Mouse (Mus musculus): ENCODE results near the gene Efhd2.

The Efhd2 gene

DNA sequence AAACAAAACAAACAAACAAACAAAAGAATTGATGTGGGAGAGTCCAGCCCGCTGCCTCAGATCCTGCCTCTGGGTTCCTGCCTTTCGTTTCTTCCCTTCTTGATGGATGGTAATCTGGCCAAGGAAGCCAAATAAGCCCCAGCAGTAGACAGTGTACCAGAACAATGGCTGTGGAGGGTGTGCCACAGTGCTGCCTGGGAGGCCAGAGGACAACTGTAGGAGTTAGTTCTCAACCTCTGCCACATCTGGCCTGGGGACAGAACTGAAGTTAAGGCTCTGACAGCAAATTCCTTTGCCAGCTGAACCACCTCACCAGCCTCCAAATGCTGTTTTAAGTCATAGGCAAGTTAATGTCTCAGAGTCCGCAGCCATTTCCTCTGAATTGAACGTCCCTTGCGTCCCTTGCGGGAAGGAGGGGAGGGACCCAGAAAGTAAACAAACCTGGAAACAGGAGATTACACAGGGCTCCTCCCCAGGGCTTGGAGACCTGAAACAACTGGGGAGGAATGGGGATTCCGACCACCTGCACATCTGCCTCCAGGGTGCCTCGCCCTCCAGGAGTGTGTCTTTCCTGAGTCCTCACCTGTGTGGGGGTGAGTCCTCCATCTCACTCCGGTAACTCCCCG, 6.7 kb upstream of the Efhd2 start:
- no peak for DNase-seq (ENCODE audit: low spot score)

DNA sequence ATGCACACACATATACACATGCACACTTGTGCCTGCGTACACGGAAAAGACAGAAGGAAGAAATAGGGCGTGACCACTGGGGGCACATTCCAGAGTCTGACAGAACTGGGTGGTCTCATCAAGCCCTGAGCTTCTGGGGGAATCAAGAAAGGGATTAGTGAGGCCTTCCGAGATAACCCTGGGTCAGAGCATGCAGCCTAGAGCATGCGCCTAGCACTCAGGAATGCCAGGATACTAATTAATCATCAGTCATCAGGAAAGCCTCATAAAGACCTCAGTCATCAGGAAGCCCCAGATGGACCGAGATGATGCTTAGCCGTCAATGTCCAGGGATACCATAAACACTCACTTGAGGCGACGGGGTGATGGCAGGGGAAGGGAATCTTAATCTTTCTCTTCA, 5.2 kb upstream of the Efhd2 start:
- no peak for DNase-seq (ENCODE audit: low spot score)

DNA sequence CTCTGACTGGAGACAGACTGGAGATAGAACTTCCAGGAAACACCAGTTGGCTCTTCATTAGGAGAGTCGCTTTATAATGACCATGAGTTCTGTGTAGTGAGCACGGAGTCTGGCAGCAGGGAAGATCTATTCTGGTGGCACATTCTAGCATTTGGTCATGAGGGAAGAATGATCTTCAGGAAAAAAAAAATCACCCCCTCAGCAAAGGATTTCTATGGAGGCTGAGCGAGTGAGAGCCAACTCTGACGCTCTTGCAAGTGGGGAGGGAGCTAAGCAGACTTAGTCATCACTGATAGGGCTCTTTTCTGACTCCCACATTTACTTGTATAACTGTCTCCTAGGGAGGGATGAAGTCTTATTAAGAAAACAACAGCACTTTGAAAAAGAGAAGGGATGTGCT, 4.4 kb upstream of the Efhd2 start:
- DNase-seq (ENCODE audit: low spot score), result no peak

DNA sequence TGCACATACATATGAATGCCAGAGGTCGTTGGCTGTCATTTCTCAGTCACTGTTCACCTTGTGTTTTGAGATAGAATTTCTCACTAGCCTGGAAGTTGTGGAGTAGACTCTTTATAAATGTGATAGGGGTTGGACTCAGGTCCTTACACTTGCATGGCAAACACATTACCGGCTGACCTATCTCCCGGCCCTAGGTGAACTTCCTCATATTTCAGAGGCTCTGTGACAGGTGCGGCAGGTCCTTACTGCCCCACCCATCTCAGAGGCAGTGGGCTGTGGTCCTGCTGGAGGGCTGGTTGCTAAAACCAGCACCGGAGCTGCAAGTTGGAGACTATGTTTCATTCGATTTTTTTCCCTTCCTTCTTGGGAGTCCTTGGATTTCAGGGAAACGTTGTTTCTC, 3.9 kb upstream of the Efhd2 start:
- DNase-seq (ENCODE audit: low spot score), result no peak

DNA sequence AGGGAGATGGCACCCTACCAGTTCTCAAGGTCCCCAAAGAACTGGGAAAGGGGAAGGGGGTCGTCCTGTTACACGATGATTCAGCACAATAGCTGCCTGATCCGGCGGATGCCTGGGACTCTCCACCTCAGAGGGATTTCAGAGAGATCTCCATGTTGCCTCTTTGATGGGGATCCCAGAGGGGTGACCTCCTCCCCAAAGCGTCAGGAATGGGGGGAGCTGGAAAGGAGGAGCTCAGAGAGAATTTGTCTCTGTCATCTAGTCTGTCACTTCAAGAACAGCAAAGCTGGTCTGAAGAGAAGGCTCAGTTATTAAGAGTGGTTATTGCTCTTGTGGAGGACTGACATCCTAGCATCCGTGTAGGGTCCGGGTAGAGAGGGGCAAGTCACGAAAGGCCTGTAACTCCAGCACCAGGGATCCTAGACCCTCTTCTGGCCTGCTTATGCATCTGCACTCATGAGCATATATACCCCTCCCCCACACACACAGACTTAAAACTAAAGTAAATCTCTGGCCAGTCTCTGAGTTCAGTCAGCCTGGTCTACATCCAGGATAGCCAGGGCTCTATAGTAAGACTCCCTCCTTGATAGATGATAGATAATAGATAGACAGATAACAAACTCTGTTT, 875 bp upstream of the Efhd2 start:
- no peak for DNase-seq (ENCODE audit: low spot score)

DNA sequence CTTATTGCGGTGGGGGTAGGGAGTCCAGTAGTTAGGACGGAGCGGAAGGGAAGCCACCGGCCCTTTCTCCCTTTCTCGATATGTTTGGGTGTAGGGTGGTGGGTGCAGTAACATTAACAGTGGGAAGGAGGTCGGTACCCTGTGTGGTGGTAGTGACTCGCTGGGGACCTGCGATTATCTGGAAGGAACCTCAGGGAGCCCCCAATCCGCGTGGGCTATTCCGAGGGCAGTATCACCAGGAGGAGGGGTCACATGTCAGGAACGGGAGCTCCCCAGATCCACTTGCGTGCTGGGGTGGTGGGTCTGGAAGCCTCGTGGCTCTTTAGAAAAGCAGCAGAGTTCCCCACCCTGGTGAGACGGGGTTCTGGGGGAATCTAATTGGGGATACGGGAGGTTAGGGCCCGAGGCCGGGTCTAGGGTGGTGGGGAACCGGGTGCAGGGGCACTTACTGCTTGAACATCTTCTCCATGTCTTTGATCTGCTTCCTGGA, 564 bp downstream of the Efhd2 start:
- DNase-seq (ENCODE audit: low spot score), result no peak

DNA sequence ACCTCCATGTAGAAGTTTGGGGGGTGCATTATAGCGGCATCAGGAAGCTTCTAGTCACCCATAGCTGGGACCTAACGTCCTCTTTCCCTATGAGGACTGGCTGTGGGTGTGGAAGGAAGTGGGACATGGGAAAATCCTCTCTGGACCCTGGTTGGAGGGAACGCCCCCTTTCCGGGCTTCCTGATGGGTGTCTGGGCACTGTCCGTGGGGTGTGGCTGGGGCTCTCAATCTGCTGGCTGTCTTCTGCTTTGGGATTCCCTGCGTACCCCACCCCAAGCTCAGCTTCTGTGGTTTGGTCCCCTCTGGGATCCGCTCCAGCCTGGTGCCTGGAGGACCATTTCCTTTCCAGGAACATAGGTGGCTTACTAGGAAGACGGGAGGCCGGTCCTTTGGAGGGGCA, 1.7 kb downstream of the Efhd2 start:
- no peak for DNase-seq (ENCODE audit: low spot score)

DNA sequence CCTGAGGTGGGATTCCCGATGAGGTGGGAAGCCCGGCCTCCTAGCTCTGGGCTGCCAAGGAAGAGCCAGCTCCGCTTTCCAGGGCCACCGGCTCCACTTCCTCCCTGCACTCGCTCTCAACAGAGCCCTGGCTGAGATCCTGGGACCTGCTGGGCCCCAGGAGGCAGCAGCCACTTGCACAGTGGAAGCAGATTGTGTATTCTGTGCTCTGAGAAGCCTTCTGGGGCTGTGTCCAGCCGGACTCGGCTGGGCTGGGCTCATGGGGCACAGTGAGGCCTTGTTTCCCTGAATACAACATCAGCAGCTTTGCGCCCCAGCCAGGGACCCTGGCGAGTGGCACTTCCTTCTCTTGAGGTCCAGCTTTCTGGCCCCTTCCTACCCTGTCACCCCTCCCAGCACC, 2.8 kb downstream of the Efhd2 start:
- DNase-seq (ENCODE audit: low spot score), result no peak

DNA sequence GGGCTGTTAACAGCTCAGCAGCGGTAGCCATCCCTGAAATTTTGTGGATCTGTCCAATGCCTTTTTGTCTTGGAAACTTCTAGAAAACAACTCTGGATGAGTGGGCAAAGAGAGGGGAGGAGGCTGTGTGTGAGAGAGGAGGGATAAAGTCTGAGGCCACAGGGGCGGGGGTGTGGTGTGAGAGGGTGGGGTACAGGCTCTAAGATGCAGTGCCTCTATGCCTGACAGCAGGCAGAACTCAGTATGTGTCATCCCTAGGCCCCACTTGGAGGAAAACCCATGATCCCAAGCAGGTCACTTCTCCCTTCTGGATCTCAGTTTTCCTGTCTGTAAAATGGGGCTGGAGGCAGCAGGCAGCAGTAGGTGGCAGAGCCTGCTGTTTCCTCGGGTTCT, 3.4 kb downstream of the Efhd2 start:
- no peak for DNase-seq (ENCODE audit: low spot score)

DNA sequence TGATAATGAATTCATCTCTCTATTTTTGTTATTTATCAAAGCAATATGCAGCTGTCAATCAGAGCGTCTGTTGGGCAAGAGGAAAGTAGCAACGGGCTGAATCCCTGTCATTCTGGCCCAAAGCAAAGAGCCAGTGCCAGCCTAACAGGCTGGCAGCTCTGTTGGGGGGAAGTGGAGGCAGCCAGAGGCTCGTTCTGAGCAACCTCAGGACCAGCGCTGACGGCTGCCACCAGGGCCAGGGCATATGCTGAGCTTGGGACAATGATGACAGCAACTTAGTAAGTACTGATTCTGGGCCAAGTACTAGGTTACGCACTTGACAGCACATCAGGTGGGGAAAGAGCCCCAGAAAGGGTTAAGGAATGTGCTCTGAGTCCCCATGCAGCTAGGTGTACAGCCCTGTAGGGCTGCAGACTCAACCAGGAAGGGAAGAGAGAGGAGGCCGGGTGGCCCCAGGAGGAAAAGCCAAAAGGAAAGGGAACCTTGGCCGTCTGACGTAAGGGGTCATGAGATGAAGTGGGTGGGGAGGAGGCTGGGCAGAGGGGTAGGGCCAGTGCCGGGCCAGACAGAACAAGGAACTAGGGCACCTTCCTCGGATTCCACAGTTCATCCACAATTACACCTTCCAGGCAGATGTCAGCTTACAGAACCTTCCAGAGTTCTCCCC, 3.9 kb downstream of the Efhd2 start:
- DNase-seq (ENCODE audit: low spot score), result no peak

DNA sequence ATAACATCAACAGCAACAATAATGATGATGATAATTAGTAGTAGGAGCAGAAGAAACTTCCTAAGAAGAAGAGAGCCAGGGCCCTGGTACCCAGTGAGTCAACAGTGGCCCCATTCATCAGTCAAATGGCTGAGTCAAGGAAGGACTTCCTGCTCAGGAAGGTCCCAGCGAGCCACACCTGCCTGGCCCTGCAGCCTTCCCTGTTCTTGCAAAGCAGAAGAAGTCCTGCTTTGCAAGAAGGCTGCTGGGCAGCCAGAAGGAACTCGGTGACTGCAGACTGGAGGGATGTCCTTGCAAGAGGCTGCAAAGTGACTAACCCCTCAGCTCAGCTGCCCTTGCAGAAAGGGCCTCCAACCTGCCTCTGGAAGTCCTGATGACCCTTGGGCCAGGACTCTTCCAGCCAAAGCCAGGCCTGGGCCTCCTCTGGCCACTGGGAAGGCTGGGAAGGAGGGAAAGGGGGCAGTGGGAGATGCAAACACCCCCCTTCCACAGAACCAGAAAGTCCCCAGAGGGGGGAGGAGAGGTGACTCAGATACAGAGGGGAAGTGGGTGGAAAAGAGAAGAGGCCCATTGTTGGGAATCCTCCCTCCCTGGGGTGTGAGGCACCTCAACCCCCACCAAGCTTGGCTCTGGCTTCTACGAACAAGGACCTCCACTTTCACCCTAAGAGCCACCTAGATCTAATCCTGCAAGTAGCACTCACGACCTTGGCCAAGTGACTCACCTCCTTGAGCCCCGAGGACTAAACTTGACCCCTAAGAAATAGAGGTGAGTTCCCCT, 5.1 kb downstream of the Efhd2 start:
- DNase-seq (ENCODE audit: low spot score), result no peak

DNA sequence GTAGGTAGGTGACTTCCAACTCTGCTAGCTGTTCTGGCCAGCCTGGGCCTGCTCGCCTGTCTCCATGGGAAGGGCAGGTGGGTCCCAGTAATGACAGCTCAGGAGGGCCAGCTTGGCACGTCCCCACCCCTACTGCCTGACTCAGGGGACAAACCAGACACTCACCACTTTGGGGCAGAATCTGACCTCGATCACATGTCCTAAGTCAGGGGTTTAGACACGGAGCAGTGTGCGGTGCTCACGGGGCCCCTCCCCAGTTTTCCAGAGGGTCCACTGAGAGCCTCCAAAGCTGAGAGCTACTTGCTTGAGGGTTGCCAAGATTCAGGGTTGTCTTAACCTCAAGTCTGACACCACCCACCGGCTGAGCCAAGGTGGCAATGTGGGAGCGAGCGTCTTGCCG, 6.7 kb downstream of the Efhd2 start:
- no peak for DNase-seq (ENCODE audit: low spot score)

DNA sequence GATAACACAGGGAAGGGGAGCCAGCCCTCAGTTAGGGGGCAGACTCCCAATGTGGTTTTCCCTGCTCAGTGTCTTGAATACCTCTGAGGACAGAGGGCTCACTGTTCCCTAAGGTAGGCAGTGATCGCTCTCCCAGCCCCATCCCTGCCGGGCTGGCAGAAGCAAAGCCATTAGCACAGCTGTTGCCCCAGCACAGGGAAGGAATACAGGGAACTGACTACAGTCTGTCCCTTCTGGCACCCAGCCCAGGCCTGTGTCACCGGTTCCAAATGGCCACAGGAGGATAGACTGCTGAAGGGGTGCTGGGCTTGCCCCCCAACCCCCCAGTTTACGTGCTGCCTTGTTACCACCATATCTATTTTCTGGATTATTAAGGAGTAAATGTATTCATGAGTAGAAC, 7.2 kb downstream of the Efhd2 start:
- no peak for DNase-seq (ENCODE audit: low spot score)

DNA sequence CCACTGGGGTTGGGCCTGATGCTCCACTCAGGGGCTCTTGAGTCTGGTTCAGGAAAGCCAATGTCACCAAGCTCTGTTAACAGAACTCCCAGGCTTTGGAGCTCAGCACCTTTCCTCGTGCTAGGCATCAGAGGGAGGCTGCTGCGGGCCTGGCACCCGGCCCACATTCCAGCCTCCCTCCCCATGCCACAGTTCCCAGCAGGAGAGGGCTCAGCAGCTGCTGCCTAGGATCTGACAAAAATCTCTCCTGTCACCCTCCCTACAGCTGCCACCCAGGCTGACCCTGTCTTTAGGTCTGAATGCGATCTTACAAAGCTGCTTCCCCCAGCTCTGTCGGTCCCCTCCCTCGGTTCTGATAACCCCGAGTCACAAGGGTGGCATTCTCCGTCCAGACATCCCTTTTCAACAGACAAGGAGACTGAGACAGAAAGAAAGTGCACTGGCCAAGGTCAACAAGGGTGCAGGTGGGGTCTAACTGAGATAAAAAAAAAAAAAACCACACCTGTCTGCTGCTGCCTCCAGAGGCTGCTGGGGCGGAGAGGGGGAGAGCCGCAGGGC, 7.7 kb downstream of the Efhd2 start:
- no peak for DNase-seq (ENCODE audit: low spot score)

DNA sequence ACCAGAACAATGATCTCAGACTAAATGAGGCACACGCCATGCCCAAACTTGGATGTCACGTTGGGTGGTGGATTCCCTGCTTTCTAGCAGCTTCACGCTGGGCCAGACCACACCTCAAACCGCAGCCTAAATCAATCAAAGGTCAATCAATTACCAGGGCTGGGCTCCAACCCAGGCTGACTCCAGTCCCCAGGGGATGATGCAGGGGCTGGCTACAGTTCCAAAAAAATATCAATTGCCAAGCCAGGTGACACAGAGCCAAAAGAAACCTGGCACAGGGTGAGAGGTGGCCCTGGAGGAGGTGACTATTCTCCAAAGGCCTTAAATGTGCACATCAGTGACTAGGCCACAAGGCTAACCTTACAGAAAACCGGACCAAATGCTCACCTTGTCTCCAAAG, 9.1 kb downstream of the Efhd2 start:
- DNase-seq (ENCODE audit: low spot score), result no peak

DNA sequence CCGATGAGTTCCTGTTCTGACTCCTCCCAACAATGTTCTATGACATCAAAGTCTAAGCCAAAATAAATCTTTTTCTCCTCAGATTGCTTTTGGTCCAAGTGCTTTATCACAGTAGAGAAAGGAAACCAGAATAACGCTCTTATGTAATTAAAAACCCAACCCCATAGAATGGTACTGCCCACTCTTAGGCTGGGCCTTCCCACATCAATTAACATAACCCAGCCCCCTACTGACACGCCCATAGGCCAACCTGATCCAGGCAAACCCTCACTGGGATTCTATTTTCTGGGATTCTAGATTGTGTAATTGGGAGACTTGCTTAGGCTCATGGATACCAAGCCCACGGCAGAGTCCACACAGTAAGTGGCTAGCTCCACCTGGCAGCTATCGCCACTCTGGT, 9.7 kb downstream of the Efhd2 start:
- no peak for DNase-seq (ENCODE audit: low spot score)

DNA sequence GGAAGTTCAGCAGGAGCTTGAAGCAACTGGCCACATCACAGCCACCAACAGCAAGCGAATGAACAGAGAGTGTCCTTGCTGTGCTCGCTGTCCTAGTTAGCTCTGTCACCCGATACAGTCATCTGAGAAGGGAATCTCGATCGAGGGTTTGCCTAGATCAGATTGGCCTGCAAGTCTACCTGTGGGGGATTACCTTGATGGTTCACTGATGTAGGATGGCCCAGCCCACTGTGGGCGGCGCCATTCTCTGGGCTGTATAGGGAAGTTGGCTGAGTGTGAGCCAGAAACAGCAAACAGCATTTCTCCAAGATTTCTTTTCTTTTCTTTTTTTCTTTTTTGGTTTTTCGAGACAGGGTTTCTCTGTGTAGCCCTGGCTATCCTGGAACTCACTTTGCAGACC, 10.2 kb downstream of the Efhd2 start:
- DNase-seq (ENCODE audit: low spot score), result no peak

DNA sequence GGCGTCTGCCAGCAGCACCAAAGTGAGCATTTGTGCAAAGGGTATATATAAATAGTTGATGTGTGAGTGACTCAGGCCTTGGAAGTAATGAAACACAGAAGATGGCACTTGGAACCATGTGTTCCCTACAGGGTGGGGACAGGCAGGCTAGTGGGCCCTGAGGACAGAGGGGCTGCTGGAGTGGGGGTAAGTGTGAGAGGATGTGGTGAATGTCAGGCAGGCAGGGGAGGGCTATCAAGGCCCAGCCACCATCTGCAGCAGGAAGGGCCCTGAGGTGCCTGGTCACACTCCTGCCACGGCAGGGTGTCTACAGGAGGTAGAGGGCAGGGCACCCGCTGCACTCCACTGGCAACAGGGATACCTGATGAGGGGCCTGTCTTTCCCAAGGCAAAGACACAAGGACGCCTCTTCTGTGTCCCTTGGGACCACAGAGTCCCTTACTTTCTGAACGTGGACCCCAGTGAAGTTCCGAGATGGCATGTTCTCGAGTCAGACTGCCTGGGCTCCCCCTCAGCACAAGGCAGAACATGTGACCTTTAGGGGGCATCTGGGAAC, 10.9 kb downstream of the Efhd2 start:
- no peak for DNase-seq (ENCODE audit: low spot score)

DNA sequence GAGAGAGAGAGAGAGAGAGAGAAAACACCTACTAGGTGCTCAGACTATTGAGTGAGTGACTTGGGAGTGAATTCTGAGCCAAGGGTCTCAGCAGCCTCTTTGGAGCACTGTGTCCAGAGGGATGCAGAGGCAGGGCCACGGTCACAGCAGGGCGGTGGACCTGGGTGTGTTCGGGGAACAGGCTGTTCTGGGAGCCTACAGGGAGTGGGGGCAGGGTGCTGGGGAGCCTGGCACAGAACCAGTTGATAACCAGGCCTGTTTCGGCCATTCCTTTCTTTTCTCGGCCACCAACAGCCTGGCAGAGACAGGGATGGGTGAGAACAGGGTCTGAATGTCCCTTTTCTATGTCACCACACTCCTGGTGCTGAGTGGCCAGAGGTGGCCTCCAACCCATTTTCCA, 11.9 kb downstream of the Efhd2 start:
- no peak for DNase-seq (ENCODE audit: low spot score)

DNA sequence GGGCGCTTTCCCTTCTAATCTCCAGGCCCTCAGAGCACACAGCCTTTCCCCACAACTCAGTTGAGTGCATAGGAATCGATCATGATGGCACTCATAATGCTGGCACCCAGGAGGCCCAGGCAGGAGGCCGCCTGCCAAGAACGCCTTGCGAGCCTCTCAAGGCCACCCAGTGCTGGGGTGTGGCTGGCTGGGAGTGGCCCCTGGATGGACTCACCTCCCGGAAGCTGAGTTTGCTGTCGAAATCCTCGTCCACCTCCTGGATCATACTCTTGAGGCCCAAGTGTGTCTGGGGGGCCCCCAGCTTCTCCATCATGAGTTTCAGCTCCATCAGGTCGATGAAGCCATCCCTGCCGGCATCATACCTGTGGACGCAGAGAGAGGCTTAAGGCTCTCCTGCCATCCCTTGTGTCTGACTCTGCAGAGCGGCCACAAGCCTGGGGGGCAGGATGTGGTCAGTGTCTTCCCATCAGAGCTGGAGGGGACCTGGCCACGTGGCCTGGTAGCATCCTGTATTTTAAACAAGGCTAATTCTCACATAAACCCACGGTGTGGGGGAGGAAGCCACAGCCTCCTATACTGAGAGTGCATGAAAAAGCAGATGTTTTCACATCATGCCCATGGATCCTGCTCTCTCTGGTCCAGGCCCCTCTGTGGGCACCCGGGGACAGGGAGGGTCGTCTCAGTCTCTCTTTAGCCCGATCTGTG, 13.0 kb downstream of the Efhd2 start:
- DNase-seq (ENCODE audit: low spot score), result no peak

DNA sequence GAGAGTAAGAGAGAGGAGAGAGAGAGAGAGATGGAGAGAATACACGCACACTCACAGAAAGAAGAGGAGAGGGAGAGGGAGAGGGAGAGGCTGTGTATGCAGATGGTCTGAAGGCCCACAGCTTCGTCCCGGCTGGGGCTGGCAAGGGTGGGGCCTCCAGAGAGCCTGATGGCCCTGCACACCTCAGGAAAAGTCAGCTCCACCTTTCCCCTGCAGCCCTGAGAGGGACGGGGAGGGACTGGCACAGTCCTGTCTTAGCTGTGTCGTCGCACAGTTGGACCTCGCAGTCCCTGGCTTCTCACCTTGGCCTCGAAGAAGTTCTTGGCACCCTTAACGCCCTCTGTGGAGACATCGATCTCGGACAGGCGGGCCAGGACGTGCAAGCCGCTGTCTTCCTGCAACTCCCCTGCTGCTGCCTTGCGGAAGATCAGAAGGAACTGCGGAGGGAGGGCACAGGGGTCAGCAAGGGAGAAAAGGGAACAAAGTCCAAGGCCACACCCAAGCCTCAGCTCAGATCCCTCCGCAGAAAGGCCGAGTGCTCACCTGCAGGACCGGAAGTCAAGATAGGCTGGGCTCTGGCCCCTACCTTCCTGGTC, 14.4 kb downstream of the Efhd2 start:
- no peak for DNase-seq (ENCODE audit: low spot score)

All from urinary bladder, postnatal 10 days (tissue).